ENCODE assay signal across 9 mouse cellular contexts in the genomic region with DNA sequence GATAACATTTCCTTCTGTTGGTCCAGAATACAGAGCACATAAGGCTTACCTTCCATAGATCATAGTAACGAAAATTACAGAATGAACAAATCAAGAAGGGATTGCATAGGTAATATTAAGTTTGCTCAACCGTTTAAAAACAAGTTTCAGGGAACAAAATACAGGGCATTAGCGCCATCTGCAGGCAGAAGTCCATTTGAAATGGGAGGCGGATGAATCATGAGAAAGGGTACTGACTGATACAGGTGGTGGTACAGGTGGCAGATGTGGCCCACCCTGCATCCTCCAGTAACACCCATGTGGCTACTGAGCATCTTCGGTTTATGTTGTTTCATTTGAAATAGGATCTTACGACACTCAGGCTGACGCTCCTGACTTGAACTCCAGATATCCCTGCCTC. TPM values are rescaled to one million over a fixed set of nuclear protein-coding genes. Genes with fewer than 3 reads are reported as not detected.
DNase-seq lines count a peak whose midpoint lies in the region; ATAC-seq and TF ChIP-seq lines count a peak whose summit lies in the region.
"Had no signal": no experiment of that assay in that cellular context is flagged by ENCODE, and none has a peak within 500 bp of the region (broad histone marks: within the 10 kb centered on the region; RNA-seq: fewer than 3 reads in every experiment).

No protein-coding gene starts in this region.

- TF ChIP-seq RAD21 in CH12.LX (IDR thresholded peaks at IDR 0.05; ENCODE audit: low read depth, low read length), result peak; percentile 87

- no peak for TF ChIP-seq EP300 in CH12.LX (IDR thresholded peaks at IDR 0.05; ENCODE audit: low read length)
- no peak for TF ChIP-seq EP300 in stomach, postnatal 0 days (optimal IDR thresholded peaks at IDR 0.05)

- in situ Hi-C loops in CH12.LX (cut with MboI; ENCODE audit: low pct_ligation_motif_present, low pct_unique_long_range_greater_than_20kb, low sequenced_read_pairs), result loop anchor here (10.0 kb wide), 2 partner anchors 94 to 254 kb away; no protein-coding TSS in a partner anchor

- dilution Hi-C loops in CH12.LX (cut with MboI; ENCODE audit: extremely low pct_ligation_motif_present, extremely low pct_unique_long_range_greater_than_20kb, low sequenced_read_pairs), result no loop called here

- H3K36me3 ChIP-seq in heart, embryonic 12.5 days, result no peaks in the 10 kb centered on the region
- H3K36me3 ChIP-seq in CH12.LX (replicated peaks in 1 of 2; ENCODE audit: control insufficient read depth in 1 of 2, insufficient read depth in 1 of 2, low read length in 1 of 2), result no peaks in the 10 kb centered on the region
- H3K36me3 ChIP-seq in stomach, postnatal 0 days (ENCODE audit: control insufficient read depth, insufficient read depth, low read length), result no peaks in the 10 kb centered on the region
- H3K36me3 ChIP-seq: lung, embryonic 15.5 days had no signal

- ATAC-seq in heart, embryonic 12.5 days (ENCODE audit: insufficient number of reproducible peaks, low FRiP score), result no peak
- ATAC-seq in stomach, postnatal 0 days (ENCODE audit: low FRiP score, low TSS enrichment), result no peak

- H3K4me3 ChIP-seq in heart, embryonic 12.5 days, result no peak overlapping the region
- no peak overlapping the region for H3K4me3 ChIP-seq in CH12.LX (replicated peaks in 1 of 3; ENCODE audit: low read depth in 2 of 3, low read length in 2 of 3, poor library complexity in 1 of 3)
- no peak overlapping the region for H3K4me3 ChIP-seq in bone marrow, adult 2 months (replicated peaks; ENCODE audit: control insufficient read depth, low read depth, low read length)
- no peak overlapping the region for H3K4me3 ChIP-seq in stomach, postnatal 0 days (ENCODE audit: low read depth, low read length)
- H3K4me3 ChIP-seq: lung, embryonic 15.5 days had no signal

- H3K27me3 ChIP-seq in heart, embryonic 12.5 days (replicated peaks), result no peaks in the 10 kb centered on the region
- H3K27me3 ChIP-seq in CH12.LX (replicated peaks), result no peaks in the 10 kb centered on the region
- no peaks in the 10 kb centered on the region for H3K27me3 ChIP-seq in stomach, postnatal 0 days (ENCODE audit: control insufficient read depth, insufficient read depth, low read length)
- H3K27me3 ChIP-seq: lung, embryonic 15.5 days had no signal

- TF ChIP-seq POLR2A in CH12.LX (IDR thresholded peaks at IDR 0.05; ENCODE audit: low read depth, low read length), result no peak
- TF ChIP-seq POLR2A in bone marrow, adult 2 months (IDR thresholded peaks at IDR 0.05; ENCODE audit: borderline replicate concordance, control insufficient read depth, low read depth, low read length), result no peak

- H3K9ac ChIP-seq in heart, embryonic 12.5 days, result no peak overlapping the region
- no peak overlapping the region for H3K9ac ChIP-seq in CH12.LX (ENCODE audit: insufficient read depth, low read depth)
- no peak overlapping the region for H3K9ac ChIP-seq in stomach, postnatal 0 days (ENCODE audit: low read length)
- H3K9ac ChIP-seq: lung, embryonic 15.5 days had no signal

- DNase-seq in heart, adult 11 months, result peak; percentile 91
- DNase-seq in CH12.LX (ENCODE audit: extremely low read depth), result peak; percentile 53
- DNase-seq in gastrocnemius, adult 18-20 months (ENCODE audit: low spot score), result peak; percentile 67
- DNase-seq in layer of hippocampus, adult 11-12 months (ENCODE audit: low spot score), result peak; percentile 79
- DNase-seq in lung, postnatal 14 days, result peak; percentile 84
- peak; percentile 71 for DNase-seq in stomach, postnatal 0 days (ENCODE audit: low spot score)

- H3K4me2 ChIP-seq in heart, embryonic 12.5 days, result no peak overlapping the region
- no peak overlapping the region for H3K4me2 ChIP-seq in CH12.LX (ENCODE audit: insufficient read depth, low read depth, poor library complexity, severe bottlenecking)
- no peak overlapping the region for H3K4me2 ChIP-seq in stomach, postnatal 0 days (replicated peaks; ENCODE audit: low read depth)
- H3K4me2 ChIP-seq: lung, embryonic 15.5 days had no signal

- 30% methylated on average over 7 of the region's 7 CpGs for WGBS in heart, embryonic 12.5 days
- 35% methylated on average over 7 of the region's 7 CpGs for WGBS in bone marrow, adult 2 months
- WGBS in stomach, postnatal 0 days, result 31% methylated on average over 7 of the region's 7 CpGs

- H3K79me2 ChIP-seq in CH12.LX (replicated peaks; ENCODE audit: control insufficient read depth, extremely low read depth, insufficient read depth, poor library complexity, severe bottlenecking), result no peaks in the 10 kb centered on the region

- peak; percentile 47 to 81 for TF ChIP-seq CTCF in CH12.LX (conservative IDR thresholded peaks at IDR 0.05 in 1 of 2, IDR thresholded peaks at IDR 0.05 in 1 of 2; ENCODE audit: low read depth in 2 of 2, low read length in 2 of 2)
- TF ChIP-seq CTCF in bone marrow, adult 2 months (IDR thresholded peaks at IDR 0.05; ENCODE audit: control insufficient read depth, insufficient read depth, low read length), result peak; percentile 18; the same call in 1 of the 2 replicates
- peak; percentile 87 for TF ChIP-seq CTCF in stomach, postnatal 0 days (IDR thresholded peaks at IDR 0.05; ENCODE audit: low read depth)

- peaks cover 9% of the 10 kb centered on the region for H3K4me1 ChIP-seq in heart, embryonic 12.5 days (replicated peaks)
- peaks cover 0 to 3% of the 10 kb centered on the region in 2 experiments; a peak in 1 of 4 replicates for H3K4me1 ChIP-seq in CH12.LX (ENCODE audit: control insufficient read depth in 1 of 2, insufficient read depth in 2 of 2)
- H3K4me1 ChIP-seq in bone marrow, adult 2 months (ENCODE audit: control insufficient read depth, insufficient read depth, low read length), result no peaks in the 10 kb centered on the region
- H3K4me1 ChIP-seq in stomach, postnatal 0 days (replicated peaks; ENCODE audit: control insufficient read depth, insufficient read depth), result no peaks in the 10 kb centered on the region
- H3K4me1 ChIP-seq: lung, embryonic 15.5 days had no signal

- H3K27ac ChIP-seq in heart, embryonic 12.5 days (ENCODE audit: poor library complexity, severe bottlenecking), result no peak overlapping the region
- H3K27ac ChIP-seq in CH12.LX (ENCODE audit: insufficient read depth, low read depth), result no peak overlapping the region
- H3K27ac ChIP-seq in bone marrow, adult 2 months (ENCODE audit: control insufficient read depth, insufficient read depth, low read depth, low read length, poor library complexity), result no peak overlapping the region
- no peak overlapping the region for H3K27ac ChIP-seq in stomach, postnatal 0 days (replicated peaks)
- H3K27ac ChIP-seq: lung, embryonic 15.5 days had no signal

- peaks cover 7% of the 10 kb centered on the region; the same call in 1 of the 2 replicates for H3K9me3 ChIP-seq in heart, embryonic 12.5 days (replicated peaks)
- peaks cover 10% of the 10 kb centered on the region for H3K9me3 ChIP-seq in CH12.LX (replicated peaks; ENCODE audit: low read length)
- no peaks in the 10 kb centered on the region for H3K9me3 ChIP-seq in stomach, postnatal 0 days (ENCODE audit: control insufficient read depth, low read length)
- H3K9me3 ChIP-seq: lung, embryonic 15.5 days had no signal

TF ChIP-seq in CH12.LX, 34 proteins besides CTCF, POLR2A, EP300 and RAD21:
- TF ChIP-seq MAX (IDR thresholded peaks at IDR 0.05; ENCODE audit: low read length) (no peak), ZC3H11A (IDR thresholded peaks at IDR 0.05; ENCODE audit: low read depth, low read length) (peak; percentile 59), MAZ (IDR thresholded peaks at IDR 0.05; ENCODE audit: low read depth, low read length) (no peak), MYC (IDR thresholded peaks at IDR 0.05; ENCODE audit: low read depth, low read length) (no peak), E2F4 (IDR thresholded peaks at IDR 0.05; ENCODE audit: insufficient replicate concordance, low read depth, low read length) (no peak), HCFC1 (IDR thresholded peaks at IDR 0.05; ENCODE audit: low read depth, low read length) (no peak), SMC3 (IDR thresholded peaks at IDR 0.05; ENCODE audit: low read depth, low read length) (peak; percentile 88), ZMIZ1 (IDR thresholded peaks at IDR 0.05; ENCODE audit: low read depth, low read length) (no peak), GABPA (IDR thresholded peaks at IDR 0.05; ENCODE audit: insufficient replicate concordance, low read depth, low read length) (no peak)

RNA-seq across cellular contexts. Expression of a gene that starts 21.6 kb away (rescaled TPM):
- polyA plus RNA-seq in heart, embryonic 12.5 days (2016; fragmentation: Nextera tagmentation; extraction: Ambion mirVana), result 27.2 and 29.1 TPM in 2 replicates
- total RNA-seq in CH12.LX (2012; rRNA removed) (8.6 and 10.4 TPM in 2 replicates), CH12.LX (2014; rRNA removed) (15.2 and 18.8 TPM in 2 replicates)
- polyA plus RNA-seq in CH12.LX (2012; ENCODE audit: insufficient read length, low read depth), result 14.7 and 19.9 TPM in 2 replicates
- polyA plus RNA-seq in bone marrow, adult 2 months (2011; ENCODE audit: insufficient read depth, insufficient read length, low replicate concordance, missing spikeins), result 4.7 and 11.0 TPM in 2 replicates
- total RNA-seq in gastrocnemius, adult 18-20 months (2021), result 1 to 10 TPM; 2.1 to 2.7 TPM
- 28.4 and 29.5 TPM in 2 replicates for polyA plus RNA-seq in stomach, postnatal 0 days (2015; fragmentation: Nextera tagmentation; extraction: Ambion mirVana)

Comparison
In these comparisons a context has a peak if more than half of its experiments do, and no peak if none do; other contexts are left out.
1. CTCF ChIP-seq: peak in every context shown above with its lines; median percentile 87 in stomach, postnatal 0 days; 64 in CH12.LX; 18 in bone marrow, adult 2 months.